Mouse (Mus musculus): Measurements from ENCODE around the gene I830077J02Rik. TPM values are rescaled to one million over a fixed set of nuclear protein-coding genes. Genes with fewer than 3 reads are reported as not detected.

The I830077J02Rik gene
- polyA plus RNA-seq (2011; ENCODE audit: insufficient read depth, insufficient read length, low replicate concordance, missing spikeins), result 27.2 and 72.9 TPM in 2 replicates

DNA sequence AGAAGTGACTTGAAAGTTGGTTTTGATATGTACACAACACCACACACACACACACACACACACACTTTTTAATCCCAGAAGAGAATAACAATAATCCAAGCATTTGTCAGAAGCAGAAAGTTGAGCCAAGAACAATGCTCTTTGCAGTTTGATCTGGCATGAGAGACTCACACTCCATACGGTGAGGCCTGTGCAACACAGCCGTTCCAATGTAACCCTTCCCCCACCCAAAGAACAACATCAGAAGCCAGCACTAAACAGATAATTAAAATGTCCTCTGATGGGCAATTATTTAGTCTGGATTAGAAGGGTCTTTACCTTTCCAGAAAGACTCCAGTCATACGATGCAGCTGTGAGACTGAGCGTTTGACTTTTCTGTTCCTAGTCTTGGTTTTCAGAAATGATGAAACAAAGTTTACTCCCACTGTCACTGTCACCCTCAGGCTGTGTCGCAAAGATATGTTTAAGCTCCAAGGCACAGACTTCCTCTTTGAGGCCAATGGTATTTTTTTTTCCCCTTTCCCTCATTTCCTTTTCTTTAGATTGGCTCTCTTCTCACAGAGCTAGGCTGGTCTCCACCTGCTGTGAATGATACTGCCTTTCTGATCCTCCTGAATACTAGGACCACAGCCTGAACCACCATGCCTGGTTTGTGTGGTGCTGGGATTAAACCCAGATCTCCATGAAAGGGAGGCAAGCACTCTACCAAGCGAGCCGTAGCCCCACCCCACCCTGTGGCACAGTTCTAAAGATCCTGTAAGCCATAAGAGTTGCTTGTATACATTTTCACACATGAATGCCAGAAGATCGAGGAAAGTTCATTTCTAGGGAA, at the start of gene I830077J02Rik:
TSS of gene I830077J02Rik (minus strand) at position 425 of the 832 bp plus-strand sequence.
- H3K4me1 ChIP-seq (ENCODE audit: control insufficient read depth, insufficient read depth, low read length), result no peaks in the 10 kb centered on the region; the same call in none of the 2 replicates
- TF ChIP-seq POLR2A (IDR thresholded peaks at IDR 0.05; ENCODE audit: borderline replicate concordance, control insufficient read depth, low read depth, low read length), result no peak
- TF ChIP-seq CTCF (IDR thresholded peaks at IDR 0.05; ENCODE audit: control insufficient read depth, insufficient read depth, low read length), result no peak
- H3K4me3 ChIP-seq (replicated peaks; ENCODE audit: control insufficient read depth, low read depth, low read length), result peak within 1 kb of the TSS; percentile 83
- peak within 1 kb of the TSS; percentile 87 for H3K27ac ChIP-seq (ENCODE audit: control insufficient read depth, insufficient read depth, low read depth, low read length, poor library complexity)
- 15% methylated on average over 8 of the region's 8 CpGs for WGBS

- no peak for TF ChIP-seq CTCF (IDR thresholded peaks at IDR 0.05; ENCODE audit: control insufficient read depth, insufficient read depth, low read length)
- TF ChIP-seq POLR2A (IDR thresholded peaks at IDR 0.05; ENCODE audit: borderline replicate concordance, control insufficient read depth, low read depth, low read length), result no peak
- 60% methylated on average over 2 of the region's 2 CpGs for WGBS
Measured at GRCm38 (mm10) chr3:105974174-105974573, 41.7 kb upstream of the I830077J02Rik start.

GRCm38 (mm10) chr3:105973411-105973810, 40.9 kb upstream of the I830077J02Rik start, which contains the start of gene Ovgp1:
Gene Ovgp1 (plus strand): TSS chr3:105973711.
- H3K27ac ChIP-seq (ENCODE audit: control insufficient read depth, insufficient read depth, low read depth, low read length, poor library complexity), result peak within 1 kb of the TSS; percentile 6; the same call in 1 of the 2 replicates
- peaks cover 5% of the 10 kb centered on the region; the same call in 1 of the 2 replicates for H3K4me1 ChIP-seq (ENCODE audit: control insufficient read depth, insufficient read depth, low read length)
- TF ChIP-seq POLR2A (IDR thresholded peaks at IDR 0.05; ENCODE audit: borderline replicate concordance, control insufficient read depth, low read depth, low read length), result no peak
- TF ChIP-seq CTCF (IDR thresholded peaks at IDR 0.05; ENCODE audit: control insufficient read depth, insufficient read depth, low read length), result no peak
- H3K4me3 ChIP-seq (replicated peaks; ENCODE audit: control insufficient read depth, low read depth, low read length), result no peak within 1 kb of the TSS
- WGBS, result 82% methylated on average over 3 of the region's 3 CpGs

More at GRCm38 (mm10) chr3:105974174-105974573, 41.7 kb upstream of the I830077J02Rik start:
- Histone ChIP-seq H3K4me3 (replicated peaks; ENCODE audit: control insufficient read depth, low read depth, low read length) (no peak overlapping the region), H3K27ac (ENCODE audit: control insufficient read depth, insufficient read depth, low read depth, low read length, poor library complexity) (no peak overlapping the region; the same call in 1 of the 2 replicates), H3K4me1 (ENCODE audit: control insufficient read depth, insufficient read depth, low read length) (peaks cover 5% of the 10 kb centered on the region; the same call in 1 of the 2 replicates)

DNA sequence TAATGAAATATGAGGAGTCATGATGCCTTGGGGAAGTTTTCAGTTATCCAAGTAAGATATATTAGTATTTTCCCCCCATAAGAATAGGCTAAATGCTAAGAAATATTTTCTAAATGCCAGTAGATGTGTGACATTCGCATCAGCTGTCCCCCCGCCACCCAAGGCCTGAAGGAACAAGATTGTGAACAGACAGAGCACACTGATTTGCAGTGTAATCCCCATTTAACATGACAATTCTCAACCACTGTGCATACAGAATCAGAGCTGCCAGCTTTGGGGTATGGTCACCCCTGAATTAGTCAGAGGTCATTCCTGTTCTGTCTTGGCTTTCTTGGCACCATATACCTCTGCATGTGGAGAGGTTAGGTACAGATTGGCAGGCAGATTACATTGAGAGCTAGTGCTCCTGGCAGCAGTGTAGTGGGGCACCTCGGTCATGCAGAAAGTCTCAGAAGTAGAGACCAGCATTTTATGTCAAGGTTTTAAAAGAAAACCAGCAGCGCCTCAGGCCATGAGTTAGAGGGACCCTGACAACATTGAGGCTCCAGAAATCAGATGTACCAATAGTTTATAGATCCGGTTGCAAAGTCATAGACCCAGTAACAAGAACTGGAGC, 39.5 kb upstream of the I830077J02Rik start:
- Histone ChIP-seq H3K4me3 (replicated peaks; ENCODE audit: control insufficient read depth, low read depth, low read length) (no peak overlapping the region), H3K4me1 (ENCODE audit: control insufficient read depth, insufficient read depth, low read length) (peaks cover 5% of the 10 kb centered on the region; the same call in 1 of the 2 replicates), H3K27ac (ENCODE audit: control insufficient read depth, insufficient read depth, low read depth, low read length, poor library complexity) (no peak overlapping the region)
- 78% methylated on average over 5 of the region's 5 CpGs for WGBS
- TF ChIP-seq CTCF (IDR thresholded peaks at IDR 0.05; ENCODE audit: control insufficient read depth, insufficient read depth, low read length), result no peak
- no peak for TF ChIP-seq POLR2A (IDR thresholded peaks at IDR 0.05; ENCODE audit: borderline replicate concordance, control insufficient read depth, low read depth, low read length)

GRCm38 (mm10) chr3:105960700-105961099, 28.2 kb upstream of the I830077J02Rik start:
- no peak overlapping the region for H3K4me3 ChIP-seq (replicated peaks; ENCODE audit: control insufficient read depth, low read depth, low read length)
- no peak overlapping the region for H3K27ac ChIP-seq (ENCODE audit: control insufficient read depth, insufficient read depth, low read depth, low read length, poor library complexity)
- 92% methylated on average over 2 of the region's 2 CpGs for WGBS
- H3K4me1 ChIP-seq (ENCODE audit: control insufficient read depth, insufficient read depth, low read length), result no peaks in the 10 kb centered on the region
- TF ChIP-seq CTCF (IDR thresholded peaks at IDR 0.05; ENCODE audit: control insufficient read depth, insufficient read depth, low read length), result no peak

GRCm38 (mm10) chr3:105959999-105960398, 27.5 kb upstream of the I830077J02Rik start, which contains the start of gene Atp5f1:
Gene Atp5f1 (minus strand): TSS chr3:105960099.
- WGBS, result 13% methylated on average over 6 of the region's 6 CpGs

GRCm38 (mm10) chr3:105959585-105959984, 27.1 kb upstream of the I830077J02Rik start:
- Histone ChIP-seq H3K4me1 (ENCODE audit: control insufficient read depth, insufficient read depth, low read length) (no peaks in the 10 kb centered on the region), H3K27ac (ENCODE audit: control insufficient read depth, insufficient read depth, low read depth, low read length, poor library complexity) (peak overlapping the region; percentile 55), H3K4me3 (replicated peaks; ENCODE audit: control insufficient read depth, low read depth, low read length) (peak overlapping the region; percentile 92)
- WGBS, result 1% methylated on average over 26 of the region's 26 CpGs
- no peak for TF ChIP-seq CTCF (IDR thresholded peaks at IDR 0.05; ENCODE audit: control insufficient read depth, insufficient read depth, low read length)
- TF ChIP-seq POLR2A (IDR thresholded peaks at IDR 0.05; ENCODE audit: borderline replicate concordance, control insufficient read depth, low read depth, low read length), result no peak

More at GRCm38 (mm10) chr3:105959999-105960398, 27.5 kb upstream of the I830077J02Rik start, which contains the start of gene Atp5f1:
- Histone ChIP-seq H3K4me3 (replicated peaks; ENCODE audit: control insufficient read depth, low read depth, low read length) (peak within 1 kb of the TSS; percentile 92), H3K4me1 (ENCODE audit: control insufficient read depth, insufficient read depth, low read length) (no peaks in the 10 kb centered on the region), H3K27ac (ENCODE audit: control insufficient read depth, insufficient read depth, low read depth, low read length, poor library complexity) (peak within 1 kb of the TSS; percentile 91)
- TF ChIP-seq CTCF (IDR thresholded peaks at IDR 0.05; ENCODE audit: control insufficient read depth, insufficient read depth, low read length) (no peak), POLR2A (IDR thresholded peaks at IDR 0.05; ENCODE audit: borderline replicate concordance, control insufficient read depth, low read depth, low read length) (no peak)
